Mouse (Mus musculus): ENCODE results near the gene Hsd11b2.

The Hsd11b2 gene

DNA sequence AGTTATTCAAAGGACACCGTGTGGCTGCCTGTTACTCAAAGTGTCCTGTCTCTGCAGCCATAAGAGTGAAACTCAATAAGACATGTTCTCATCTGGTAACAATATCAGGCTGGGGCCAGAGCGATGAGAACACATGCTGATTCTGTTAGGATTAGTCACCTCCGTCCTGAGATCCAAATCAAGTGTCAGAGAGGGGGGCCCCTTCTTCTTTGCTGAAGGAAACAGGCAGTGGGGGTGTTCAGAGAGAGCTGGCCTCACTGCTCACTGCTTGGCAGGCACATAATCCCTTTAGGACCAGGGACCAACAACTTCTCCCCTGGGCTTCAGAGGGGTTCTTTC, 34.6 kb upstream of the Hsd11b2 start:
- DNase-seq (ENCODE audit: inconsistent ontology term) = peak; percentile 54

DNA sequence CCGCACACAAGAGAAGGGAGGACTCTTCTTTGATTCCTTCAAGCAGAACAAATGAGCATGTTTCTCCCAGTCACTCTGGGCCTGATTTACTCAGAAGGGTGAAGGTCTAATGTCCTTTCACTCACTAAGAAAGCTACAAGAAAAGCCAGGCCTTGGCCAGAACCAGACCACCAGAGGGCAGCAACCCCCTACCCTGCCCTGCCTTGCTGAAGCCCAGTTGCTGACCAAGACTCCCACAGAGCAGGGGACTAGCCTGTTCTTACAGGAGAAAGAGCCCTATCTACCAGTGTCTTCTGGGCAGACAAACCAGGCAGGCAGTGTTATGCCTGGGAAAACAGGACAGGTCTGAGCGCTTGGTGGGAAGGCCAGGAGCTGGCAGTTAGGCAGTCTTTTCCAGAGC, 34.2 kb upstream of the Hsd11b2 start:
- DNase-seq (ENCODE audit: inconsistent ontology term) = peak; percentile 70

DNA sequence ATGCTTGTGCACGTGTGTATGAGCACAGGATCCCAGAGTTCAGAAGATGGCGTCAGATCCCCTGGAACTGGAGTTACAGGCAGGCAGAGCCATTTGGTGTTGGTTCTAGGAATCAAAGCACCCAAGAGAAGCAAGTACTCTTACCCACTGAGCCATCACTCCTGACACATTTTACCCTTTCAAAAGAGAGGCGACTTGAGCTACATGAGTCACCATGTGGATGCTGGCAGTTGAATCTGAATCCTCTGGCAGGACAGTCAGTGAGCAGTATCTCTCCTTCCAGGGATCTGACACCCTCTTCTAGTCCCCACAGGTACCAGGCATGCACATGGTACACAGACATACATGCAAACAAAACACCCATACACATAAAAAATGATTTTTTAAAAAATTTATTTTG, 30.5 kb upstream of the Hsd11b2 start:
- DNase-seq (ENCODE audit: inconsistent ontology term) = no peak

DNA sequence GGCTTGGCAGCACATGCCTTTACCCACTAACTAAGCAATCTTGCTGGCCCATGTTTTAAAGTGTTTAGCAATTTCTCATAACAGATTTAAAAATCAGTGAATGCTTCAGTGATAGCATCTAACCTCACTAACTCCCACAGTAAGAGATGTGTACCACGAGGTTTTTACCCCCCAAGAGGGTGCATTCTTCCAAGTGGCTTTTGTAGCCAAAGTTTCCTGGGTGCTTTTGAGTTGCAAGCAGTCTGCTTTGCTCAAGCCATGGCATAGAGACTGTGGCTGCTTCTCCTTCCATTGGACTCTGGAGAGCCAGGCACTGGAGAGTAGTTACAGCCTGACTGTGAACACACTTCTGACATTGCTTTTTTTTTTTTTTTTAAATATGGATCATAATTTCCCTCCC, 29.3 kb upstream of the Hsd11b2 start:
- DNase-seq (ENCODE audit: inconsistent ontology term) = no peak

DNA sequence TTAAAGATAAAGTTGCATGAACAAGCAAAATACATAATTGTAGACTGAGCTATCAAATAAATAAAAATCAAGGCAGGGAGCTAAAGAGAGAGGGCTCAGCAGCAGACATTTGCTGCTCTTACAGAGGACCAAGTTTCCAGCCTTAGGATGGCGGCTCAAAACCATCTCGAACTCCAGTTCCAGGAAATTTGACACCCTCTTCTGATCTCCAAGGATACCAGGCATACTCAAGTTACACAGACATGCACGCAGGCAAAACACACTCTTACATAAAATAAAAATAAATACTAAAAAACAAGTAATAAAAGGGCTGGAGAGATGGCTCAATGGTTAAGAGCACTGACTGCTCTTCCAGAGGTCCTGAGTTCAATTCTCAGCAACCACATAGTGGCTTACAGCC, 25.1 kb upstream of the Hsd11b2 start:
- DNase-seq (ENCODE audit: inconsistent ontology term) = no peak

DNA sequence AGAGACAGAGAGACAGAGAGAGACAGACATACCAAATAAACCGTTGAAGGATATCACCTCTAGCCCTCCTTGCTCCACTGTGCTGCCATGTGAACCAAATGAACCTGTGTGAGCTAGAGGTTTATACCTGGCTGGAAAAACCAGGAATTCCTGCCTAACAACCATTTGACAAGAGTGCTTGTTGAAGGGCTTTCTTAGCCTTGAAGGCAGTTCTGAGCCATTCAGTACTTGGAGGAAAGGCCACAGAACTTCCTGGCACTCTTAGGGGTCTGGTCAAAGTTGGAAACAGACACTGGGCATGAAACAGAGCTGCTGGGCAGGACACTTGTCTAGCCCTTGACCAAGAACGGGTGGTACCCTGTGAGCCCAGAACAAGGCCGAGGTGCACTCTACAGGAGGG, 24.0 kb upstream of the Hsd11b2 start:
- DNase-seq (ENCODE audit: inconsistent ontology term) = no peak

DNA sequence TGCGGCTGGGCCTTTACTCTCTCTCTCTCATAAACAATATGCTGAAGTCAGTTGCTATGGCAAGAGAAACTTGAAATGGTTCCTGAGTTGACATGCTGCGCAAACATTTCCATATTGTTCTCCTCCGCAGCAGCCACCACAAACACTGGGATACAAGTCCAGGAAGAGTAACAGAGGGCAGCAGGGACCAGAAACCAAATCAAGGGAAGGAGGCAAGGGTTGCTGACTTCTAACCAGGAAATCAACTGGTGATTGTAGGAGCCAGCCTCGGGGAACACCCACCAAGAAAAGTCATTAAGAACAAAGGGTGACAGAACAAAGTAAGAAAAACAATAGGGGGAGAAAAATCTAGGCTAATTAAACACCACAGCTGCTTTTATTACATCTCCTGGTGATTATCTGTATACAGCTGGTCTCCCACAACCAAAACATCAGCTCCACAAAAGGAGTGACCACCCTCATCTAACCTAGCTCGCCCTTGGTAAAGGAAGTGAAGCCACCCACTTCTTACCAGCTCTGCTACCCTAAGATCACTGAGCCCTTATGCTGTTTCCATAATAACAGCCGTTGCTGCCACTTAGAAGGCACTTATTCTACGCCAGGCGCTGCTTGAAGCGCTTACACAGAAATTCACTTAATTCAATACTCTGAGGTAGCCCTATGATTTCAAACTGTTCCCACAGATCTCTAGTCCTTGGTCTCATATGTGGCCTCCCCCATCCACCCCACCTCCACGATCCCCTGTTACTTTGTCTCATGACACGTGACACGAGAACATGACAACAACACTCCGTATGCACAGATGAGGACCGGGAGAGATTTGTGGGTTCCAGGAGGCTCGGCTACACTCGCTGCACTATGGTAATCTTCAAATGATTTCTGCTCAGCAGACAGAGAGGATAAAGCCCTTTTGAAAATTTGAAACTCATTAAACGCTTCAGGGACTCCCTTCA, 22.9 kb upstream of the Hsd11b2 start:
- DNase-seq (ENCODE audit: inconsistent ontology term) = peak; percentile 29

DNA sequence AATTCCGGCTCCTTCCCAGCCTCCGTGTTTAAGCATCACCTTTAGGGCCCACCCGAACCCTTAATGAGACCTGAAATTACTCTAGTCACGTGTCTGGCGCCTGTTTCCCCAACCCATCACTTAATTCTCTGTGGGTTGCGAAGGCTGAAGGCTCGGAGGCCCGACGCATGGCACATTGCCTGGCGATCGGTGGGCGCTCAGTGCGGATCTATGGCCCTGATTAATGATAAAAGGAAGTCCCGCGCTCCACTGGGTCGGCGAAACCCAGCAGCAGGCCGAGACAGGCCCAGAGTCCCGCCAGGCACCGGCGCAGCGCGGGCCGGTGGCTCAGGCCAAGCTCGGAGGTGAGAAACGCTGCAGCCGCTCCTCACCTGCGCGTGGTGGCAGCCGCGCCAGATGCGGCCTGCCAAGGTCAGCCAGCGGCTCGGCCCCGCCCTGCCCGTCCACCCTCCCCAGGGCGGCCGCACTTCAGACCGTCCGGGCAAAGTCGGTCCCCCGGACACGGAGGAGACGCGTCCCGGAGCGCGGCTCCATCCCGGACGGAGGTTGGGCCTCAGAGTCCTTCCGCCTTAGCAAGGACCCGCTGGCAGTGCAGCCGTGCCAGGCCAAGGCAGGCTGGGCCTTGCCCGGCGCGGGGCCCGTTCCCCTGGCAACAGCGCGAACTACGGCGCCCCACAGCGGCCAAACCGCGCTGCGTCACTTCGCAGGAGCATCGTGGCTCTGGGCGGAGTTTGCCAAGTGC, 21.9 kb upstream of the Hsd11b2 start, which contains the start of gene Zdhhc1:
Gene Zdhhc1, minus strand, starts transcription at position 464 of the 742 bp plus-strand sequence.
- peak; percentile 85 for DNase-seq (ENCODE audit: inconsistent ontology term)

DNA sequence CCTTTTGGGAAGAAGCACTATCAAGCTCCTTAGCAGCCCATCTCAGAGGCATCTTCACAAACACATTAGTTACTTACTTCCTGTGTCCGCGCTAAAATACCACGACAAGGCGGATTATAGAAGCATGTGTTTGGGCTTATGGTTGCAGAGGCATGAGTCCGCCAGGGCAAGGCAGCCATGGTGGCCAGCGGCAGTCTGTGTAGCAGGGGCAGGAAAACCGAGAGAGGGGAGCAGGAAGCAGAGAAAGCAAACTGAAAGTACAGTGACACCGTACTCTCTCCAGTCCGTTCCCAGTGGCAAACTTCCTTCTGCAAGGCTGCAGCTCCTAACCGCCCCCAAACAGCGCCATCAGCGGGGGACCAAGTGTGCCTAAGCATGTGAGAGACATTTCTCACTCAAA, 18.8 kb upstream of the Hsd11b2 start:
- no peak for DNase-seq (ENCODE audit: inconsistent ontology term)

DNA sequence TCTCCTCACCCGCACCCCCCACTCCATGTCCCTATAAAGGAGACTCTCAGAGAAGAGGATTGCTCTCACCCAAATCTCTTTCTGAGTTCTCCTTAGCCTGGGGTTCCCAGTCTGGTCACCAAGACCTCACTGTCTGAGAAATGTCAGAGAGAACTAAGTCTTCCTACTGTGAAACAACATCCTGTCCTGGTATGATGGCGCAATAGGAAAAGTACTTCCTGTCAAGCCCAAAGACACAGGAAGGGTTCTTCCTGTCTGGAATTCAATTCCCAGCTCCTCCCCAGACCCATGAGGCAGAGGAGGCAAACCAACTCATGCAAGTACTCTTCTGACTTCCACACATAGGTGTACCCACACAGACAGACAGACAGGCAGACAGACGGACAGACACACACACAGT, 13.9 kb upstream of the Hsd11b2 start:
- DNase-seq (ENCODE audit: inconsistent ontology term) = no peak

DNA sequence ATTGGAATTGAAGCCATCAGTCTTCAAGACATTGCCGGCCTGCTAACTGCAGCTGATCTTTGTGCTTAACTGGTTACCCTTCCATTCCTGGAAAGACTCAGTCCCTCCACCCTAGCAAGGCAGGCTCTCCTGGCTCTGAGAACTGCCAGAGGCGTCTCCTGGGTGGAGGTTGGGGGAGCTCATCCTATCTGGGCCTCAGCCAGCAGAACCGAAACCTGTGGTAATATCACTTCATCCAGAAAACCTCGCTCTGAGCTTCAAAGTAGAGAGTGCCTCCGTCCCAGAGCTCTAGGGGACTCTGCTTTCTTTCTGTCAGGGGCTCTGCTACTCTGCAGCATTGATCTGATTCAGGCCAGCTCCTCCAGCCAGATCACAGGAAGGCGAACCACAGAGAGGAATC, 11.6 kb upstream of the Hsd11b2 start:
- DNase-seq (ENCODE audit: inconsistent ontology term) = no peak

DNA sequence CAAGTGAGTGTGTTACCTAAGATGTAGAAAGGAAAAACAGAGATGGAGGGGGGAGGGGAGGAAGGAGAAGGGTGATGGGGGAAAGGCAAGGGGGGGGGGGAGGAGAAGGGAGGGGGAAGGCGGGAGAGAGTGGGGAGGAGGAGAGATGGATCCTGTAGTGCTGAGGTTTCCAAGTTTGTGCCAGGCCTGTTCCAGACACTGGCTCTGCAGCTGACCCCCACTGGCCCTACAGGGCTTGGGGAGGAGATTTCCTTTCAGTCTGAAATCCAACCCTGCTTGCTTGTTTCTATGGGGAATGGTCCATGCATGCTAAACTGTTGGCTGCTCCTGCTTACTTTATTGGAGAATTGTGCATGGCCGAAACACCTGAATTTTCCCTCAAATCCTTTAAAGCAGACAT, 9.8 kb upstream of the Hsd11b2 start:
- DNase-seq (ENCODE audit: inconsistent ontology term) = no peak

DNA sequence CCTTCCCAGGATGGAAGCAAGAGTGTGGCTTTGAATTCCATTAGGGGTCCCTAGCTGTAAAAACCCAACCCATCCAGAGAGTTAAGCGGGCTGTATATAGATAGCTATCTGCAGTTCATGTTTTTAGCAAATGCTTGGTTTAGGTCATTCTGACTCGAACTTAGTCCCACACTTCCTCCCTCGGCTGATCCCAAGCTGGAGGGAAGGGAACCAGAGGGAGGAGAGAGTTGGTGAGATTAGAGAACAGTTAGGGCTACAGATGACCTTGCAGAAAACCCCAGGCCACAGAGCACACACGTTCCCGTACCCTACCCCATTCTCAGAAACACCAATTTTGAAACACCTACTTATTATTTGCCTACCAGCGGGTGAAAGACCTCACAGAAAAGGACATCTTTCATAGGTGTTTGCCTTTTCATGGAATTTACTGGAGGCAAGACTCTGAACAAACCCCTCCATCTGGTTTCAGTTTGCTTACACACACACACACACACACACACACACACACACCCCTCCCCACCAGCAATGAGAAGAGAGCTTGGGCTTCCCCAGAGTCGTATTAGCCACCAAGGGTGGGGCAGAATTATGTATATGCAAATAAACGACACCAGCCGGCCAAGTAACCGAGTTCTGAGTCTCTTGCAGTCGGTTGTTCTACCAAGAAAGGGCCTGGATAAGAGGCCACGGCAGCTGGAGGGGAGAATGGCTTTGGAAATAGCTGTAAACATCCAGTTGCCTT, 8.4 kb upstream of the Hsd11b2 start:
- no peak for DNase-seq (ENCODE audit: inconsistent ontology term)

DNA sequence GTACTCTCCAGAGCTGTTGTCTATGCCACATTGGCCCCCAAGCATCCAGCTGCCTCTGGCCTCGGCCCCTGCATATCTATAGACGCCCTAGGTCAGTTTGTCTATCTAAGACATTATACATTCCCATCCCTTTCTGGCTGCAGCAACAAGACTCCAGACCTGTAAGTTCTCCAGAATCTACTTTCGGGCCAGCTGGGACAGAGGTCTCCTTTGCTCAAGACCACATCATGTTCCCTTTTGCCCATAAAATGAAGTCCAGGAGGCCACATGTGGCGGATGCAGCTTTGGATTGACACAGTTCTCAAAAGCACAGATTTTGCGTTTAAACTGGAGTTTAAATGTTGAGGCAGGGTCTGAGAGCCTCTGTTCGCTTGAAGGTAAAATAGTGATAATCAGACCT, 4.4 kb upstream of the Hsd11b2 start:
- no peak for DNase-seq (ENCODE audit: inconsistent ontology term)

DNA sequence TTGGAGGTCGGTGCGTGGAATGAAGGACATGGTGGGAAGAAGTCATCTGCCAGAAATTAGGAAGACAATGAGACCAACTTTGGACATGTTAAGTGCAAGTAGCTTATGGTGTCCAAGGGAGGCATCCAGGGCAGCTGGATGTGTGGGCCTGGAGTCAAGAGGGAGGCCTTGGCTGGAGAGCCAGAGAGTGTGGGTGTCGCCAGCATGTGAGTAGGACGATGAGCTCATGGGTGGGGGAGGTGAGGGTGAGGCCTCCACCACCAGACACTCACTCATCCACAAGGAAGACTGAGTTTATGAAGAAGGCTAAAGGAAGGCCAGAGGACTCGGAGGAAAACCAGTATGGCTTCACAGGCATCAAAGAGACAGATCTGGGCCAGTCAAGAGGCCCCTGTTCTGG, 3.9 kb upstream of the Hsd11b2 start:
- DNase-seq (ENCODE audit: inconsistent ontology term) = peak; percentile 45

DNA sequence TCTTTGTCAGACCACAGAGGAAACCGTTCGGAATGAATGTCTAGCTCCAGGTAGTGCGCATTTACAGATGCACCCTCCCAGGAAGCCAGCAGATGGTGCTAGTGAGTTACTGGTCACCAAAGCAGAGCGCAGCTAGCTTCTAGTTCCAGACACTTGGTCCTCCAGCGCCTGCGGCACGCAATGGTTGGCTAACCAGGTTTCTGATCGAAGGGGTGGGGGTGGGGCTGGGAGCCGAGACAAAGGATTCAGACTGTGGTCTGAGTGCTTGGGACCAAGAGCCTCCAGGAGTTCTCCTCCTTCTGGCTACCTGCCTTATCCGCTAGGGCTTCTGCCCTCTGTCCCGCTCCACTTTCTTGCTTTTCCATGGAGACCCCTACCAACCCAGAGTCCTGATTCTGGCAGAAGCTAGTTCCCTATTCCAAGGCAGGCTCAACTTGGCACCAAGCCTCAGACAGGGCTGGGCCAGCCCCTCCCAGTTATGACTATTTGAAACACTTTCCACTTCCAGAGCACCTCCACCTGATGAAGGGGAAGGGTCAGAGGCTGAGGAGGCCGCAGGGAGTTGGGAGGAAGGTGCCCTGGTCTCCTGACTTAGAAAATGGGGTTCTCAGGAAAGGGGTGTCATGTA, 2.4 kb upstream of the Hsd11b2 start:
- DNase-seq (ENCODE audit: inconsistent ontology term) = peak; percentile 70

DNA sequence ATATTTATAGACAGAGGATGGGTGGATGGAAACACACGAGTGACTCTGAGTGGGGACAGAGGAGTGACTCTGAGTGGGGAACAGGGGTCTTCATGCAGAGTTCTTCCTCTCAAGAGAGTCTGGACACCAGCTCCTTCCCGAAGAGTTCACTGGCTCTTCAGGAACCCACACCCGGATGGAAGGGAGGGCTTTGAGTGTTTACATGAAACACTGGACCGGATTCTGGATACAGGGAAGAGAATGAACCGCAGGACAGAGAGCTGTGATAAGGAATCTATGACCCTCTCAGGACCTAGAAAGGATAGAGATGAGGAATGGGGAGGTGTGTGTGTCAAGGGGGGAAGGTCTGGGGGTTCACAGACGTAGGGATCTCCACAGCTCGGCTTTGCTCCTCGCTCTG, 1.2 kb upstream of the Hsd11b2 start:
- no peak for DNase-seq (ENCODE audit: inconsistent ontology term)

DNA sequence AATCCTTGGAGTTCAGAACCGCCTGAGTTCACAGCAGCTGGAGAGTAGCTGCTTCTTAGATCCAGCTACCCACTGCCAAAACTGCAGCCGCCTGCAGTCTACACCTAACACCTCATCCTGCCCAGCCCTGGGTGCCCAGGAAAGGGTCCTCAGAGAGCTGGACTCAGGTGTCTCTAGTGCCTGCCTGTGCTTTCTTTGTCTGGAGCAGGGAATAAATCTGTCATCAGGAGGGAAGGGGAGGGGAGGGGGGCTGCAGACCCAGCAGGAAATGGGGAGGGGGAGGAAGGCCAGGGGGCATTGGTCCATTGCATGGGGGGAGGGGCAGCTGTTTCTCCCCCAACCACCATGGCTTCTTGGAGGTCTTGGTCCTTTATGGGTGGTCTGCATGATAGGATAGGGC, 1.0 kb downstream of the Hsd11b2 start:
- DNase-seq (ENCODE audit: inconsistent ontology term) = no peak

DNA sequence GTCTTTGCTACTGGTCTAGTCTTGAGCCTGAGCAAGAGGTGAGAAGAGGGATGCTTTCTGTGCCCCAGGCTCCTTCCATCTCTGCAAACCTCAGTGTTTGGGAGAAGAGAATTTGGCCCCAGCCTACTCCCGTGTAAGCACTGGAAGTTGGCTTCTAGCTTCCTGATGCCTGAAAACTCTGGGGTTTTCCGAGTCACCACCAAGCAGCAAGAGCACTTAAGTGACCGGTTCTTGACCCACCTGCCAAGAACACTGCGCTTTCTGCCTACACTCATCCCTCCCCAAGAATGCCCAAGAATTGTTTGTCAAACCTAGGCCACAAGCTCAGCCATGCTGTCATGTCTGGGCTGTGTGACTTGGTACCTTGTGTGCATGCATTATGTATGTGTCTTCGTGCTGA, 2.0 kb downstream of the Hsd11b2 start:
- no peak for DNase-seq (ENCODE audit: inconsistent ontology term)

DNA sequence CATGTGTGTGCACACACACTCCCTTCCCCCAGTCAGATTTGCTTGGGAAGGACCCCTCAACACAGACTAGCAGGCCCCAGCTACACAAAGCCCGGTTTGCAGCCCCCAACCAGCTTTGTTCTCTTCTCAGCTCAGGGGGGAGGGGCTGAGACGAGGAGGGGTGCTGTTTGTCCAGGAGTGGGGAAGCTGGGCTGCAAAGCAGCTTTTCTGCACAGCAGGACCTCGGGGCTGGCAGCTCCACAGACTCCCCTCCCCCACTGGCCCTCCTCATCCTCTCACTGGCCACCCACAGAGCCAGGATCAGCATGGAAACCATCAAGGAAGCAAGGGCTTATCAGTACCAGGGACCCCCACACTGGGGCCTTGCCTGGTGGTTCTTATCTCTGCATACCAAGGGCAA, 2.5 kb downstream of the Hsd11b2 start:
- DNase-seq (ENCODE audit: inconsistent ontology term) = no peak

DNA sequence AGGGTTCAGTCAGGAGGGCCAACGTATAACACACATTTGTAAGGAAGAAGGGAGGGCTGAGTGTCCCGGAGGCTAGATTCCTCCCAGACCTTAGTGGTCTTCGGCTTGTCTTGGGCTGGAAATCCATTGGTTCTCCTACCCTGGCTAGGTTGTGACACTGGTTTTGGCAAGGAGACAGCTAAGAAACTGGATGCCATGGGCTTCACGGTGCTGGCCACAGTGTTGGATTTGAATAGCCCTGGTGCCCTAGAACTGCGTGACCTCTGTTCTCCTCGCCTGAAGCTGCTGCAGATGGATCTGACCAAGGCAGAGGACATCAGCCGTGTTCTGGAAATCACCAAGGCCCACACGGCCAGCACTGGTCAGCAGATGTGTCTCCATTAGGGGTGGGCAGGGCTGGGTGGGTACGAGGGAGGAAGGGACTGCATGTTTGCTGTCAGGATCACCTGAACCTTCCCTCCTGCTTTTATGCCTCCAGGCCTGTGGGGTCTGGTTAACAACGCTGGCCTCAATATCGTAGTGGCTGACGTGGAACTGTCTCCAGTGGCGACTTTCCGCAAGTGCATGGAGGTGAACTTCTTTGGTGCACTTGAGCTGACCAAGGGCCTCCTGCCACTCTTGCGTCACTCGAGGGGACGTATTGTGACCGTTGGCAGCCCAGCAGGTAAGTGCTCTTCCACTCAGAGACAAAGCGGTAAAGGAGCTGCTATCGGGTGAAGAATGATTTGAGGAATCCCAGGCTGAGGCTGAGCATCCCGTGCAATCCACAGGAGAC, 3.6 kb downstream of the Hsd11b2 start:
- no peak for DNase-seq (ENCODE audit: inconsistent ontology term)

Data from Muller cell, postnatal 12 days (primary cell).